Mouse (Mus musculus) midbrain, embryonic 12.5 days (tissue): Measurements from ENCODE around the gene Ccdc32. TPM values are rescaled to one million over a fixed set of nuclear protein-coding genes. Genes with fewer than 3 reads are reported as not detected.
A peak's percentile ranks its signal among the peaks of the same experiment; 100 is the strongest.

Experiments used
- ATAC-seq: fragments of 200-750 bp; cut with Nextera tagmentation; 2 replicates; pipeline ENCODE4 v1.8.0; 2017; ENCODE audit warnings: low read depth, moderate TSS enrichment, moderate library complexity; ENCODE audit not compliant: low FRiP score
- H3K27ac ChIP-seq: fragments of 300-500 bp; sonication (generic); replicated peaks from 2 replicates; pipeline ENCODE4 v1.5.1; 2016; ENCODE audit warnings: mild to moderate bottlenecking
- H3K27me3 ChIP-seq: fragments of 300-500 bp; sonication (generic); 2 replicates; pipeline ENCODE4 v1.6.1; 2016; ENCODE audit warnings: mild to moderate bottlenecking
- H3K36me3 ChIP-seq: fragments of 300-500 bp; sonication (generic); 2 replicates; pipeline ENCODE4 v1.6.1; 2016
- H3K4me1 ChIP-seq: fragments of 300-500 bp; sonication (generic); 2 replicates; pipeline ENCODE4 v1.6.1; 2016
- H3K4me2 ChIP-seq: fragments of 300-500 bp; sonication (generic); replicated peaks from 2 replicates; pipeline ENCODE4 v1.6.1; 2016; ENCODE audit warnings: mild to moderate bottlenecking, moderate library complexity
- H3K4me3 ChIP-seq: fragments of 300-500 bp; sonication (generic); 2 replicates; pipeline ENCODE4 v1.5.1; 2016; ENCODE audit warnings: mild to moderate bottlenecking
- H3K9ac ChIP-seq: fragments of 300-500 bp; sonication (generic); replicated peaks from 2 replicates; pipeline ENCODE4 v1.6.1; 2016; ENCODE audit warnings: mild to moderate bottlenecking, moderate library complexity
- H3K9me3 ChIP-seq: fragments of 300-500 bp; sonication (generic); 2 replicates; pipeline ENCODE4 v1.6.1; 2016; ENCODE audit warnings: mild to moderate bottlenecking
- WGBS: fragments of 180-500 bp; shearing (Covaris S2); methylation state at CpG from one replicate; pipeline ENCODE4 v1.1.7; 2016; 5-methylcytosine and 5-hydroxymethylcytosine counted together
- polyA plus RNA-seq: library from polyadenylated mRNA; unstranded; fragments of >200 nt; fragmentation: Nextera tagmentation; extraction: Ambion mirVana; gene quantifications from 2 replicates; pipeline ENCODE4 v1.2.1, GENCODE M21; 2016

The Ccdc32 gene
- polyA plus RNA-seq, 1 experiment from 2014 or later, result 28.2 TPM

DNA sequence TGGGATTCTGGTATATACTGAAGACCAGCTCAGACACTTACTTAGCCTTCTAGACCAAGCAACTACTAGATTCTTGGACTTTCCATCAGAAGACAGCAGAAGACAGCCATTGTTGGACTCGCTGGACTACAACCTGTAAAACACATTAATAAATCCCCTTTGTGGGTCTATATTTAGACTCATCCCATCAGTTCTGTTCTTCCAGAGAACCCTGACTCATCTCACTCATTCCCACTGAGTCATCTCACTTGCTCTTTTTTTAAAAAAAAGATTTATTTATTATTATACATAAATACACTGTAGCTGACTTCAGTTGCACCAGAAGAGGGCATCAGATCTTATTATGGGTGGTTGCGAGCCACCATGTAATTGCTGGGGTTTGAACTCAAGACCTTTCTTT lies 19.8 kb downstream of the Ccdc32 start:
- Histone ChIP-seq H3K4me2 (no peak overlapping the region), H3K4me1 (no peaks in the 10 kb centered on the region), H3K4me3 (no peak overlapping the region), H3K36me3 (no peaks in the 10 kb centered on the region), H3K9ac (no peak overlapping the region), H3K9me3 (no peaks in the 10 kb centered on the region), H3K27ac (no peak overlapping the region), H3K27me3 (no peaks in the 10 kb centered on the region)
- 91% methylated on average over 2 of the region's 2 CpGs for WGBS
- ATAC-seq, result no peak

- H3K9ac ChIP-seq, result no peak overlapping the region
- no peaks in the 10 kb centered on the region for H3K36me3 ChIP-seq
- no peak overlapping the region for H3K4me2 ChIP-seq
- H3K4me1 ChIP-seq, result no peaks in the 10 kb centered on the region
- H3K4me3 ChIP-seq, result no peak overlapping the region
- no peak overlapping the region for H3K27ac ChIP-seq
- ATAC-seq, result no peak
- no peaks in the 10 kb centered on the region for H3K27me3 ChIP-seq
- WGBS, result 86% methylated on average over 7 of the region's 7 CpGs
- no peaks in the 10 kb centered on the region for H3K9me3 ChIP-seq
Observed at GRCm38 (mm10) chr2:119006886-119007285, 22.3 kb downstream of the Ccdc32 start.

DNA sequence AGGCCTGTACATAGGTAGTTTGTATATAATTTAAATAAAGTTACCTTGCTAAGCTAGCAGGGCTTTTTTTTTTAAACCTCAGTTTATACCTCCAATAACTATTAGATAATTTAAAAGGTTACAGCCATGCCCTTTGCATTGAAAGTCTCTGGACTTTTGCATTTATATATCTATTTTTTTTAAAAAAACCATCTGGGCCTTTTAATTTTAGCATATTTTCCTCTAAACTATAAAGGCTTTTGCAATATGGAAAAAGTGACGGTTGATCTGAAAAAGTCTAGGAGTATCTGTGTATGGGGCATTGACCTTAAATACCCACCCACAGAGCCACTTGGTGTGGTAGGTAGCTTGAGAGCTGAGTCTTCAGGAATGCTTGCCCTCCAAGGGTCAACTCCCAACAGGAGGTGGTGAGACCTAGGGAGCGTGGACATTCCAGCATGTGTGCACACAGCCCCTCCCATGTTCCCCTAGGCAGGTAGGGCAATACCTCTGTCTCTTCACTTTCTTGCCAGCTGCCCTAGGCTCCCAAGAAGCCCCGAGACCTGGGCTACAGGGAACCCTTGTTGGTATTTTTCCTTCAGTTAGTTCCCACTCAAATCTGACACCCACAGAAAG lies 30.1 kb downstream of the Ccdc32 start:
- Histone ChIP-seq H3K4me1 (peaks cover 13% of the 10 kb centered on the region; the same call in 1 of the 2 replicates), H3K4me2 (no peak overlapping the region), H3K27ac (no peak overlapping the region), H3K9ac (no peak overlapping the region), H3K4me3 (no peak overlapping the region), H3K27me3 (peaks cover 15% of the 10 kb centered on the region), H3K9me3 (no peaks in the 10 kb centered on the region), H3K36me3 (no peaks in the 10 kb centered on the region)
- ATAC-seq, result no peak
- 52% methylated on average over 3 of the region's 3 CpGs for WGBS

GRCm38 (mm10) chr2:118998115-118998866 lies 30.9 kb downstream of the Ccdc32 start:
- H3K4me2 ChIP-seq, result no peak overlapping the region
- H3K9me3 ChIP-seq, result no peaks in the 10 kb centered on the region
- ATAC-seq, result no peak

GRCm38 (mm10) chr2:118996798-118997105 lies 32.4 kb downstream of the Ccdc32 start:
- Histone ChIP-seq H3K9ac (no peak overlapping the region), H3K4me1 (peaks cover 13% of the 10 kb centered on the region; the same call in 1 of the 2 replicates), H3K4me2 (no peak overlapping the region), H3K9me3 (no peaks in the 10 kb centered on the region), H3K27me3 (peaks cover 15% of the 10 kb centered on the region), H3K27ac (no peak overlapping the region), H3K4me3 (no peak overlapping the region), H3K36me3 (no peaks in the 10 kb centered on the region)
- ATAC-seq, result no peak
- 17% methylated on average over 1 of the region's 1 CpGs for WGBS

More at GRCm38 (mm10) chr2:118998115-118998866, 30.9 kb downstream of the Ccdc32 start:
- H3K9ac ChIP-seq, result no peak overlapping the region
- H3K27me3 ChIP-seq, result peaks cover 15% of the 10 kb centered on the region
- peaks cover 13% of the 10 kb centered on the region; the same call in 1 of the 2 replicates for H3K4me1 ChIP-seq
- H3K36me3 ChIP-seq, result no peaks in the 10 kb centered on the region
- no peak overlapping the region for H3K4me3 ChIP-seq
- WGBS, result 81% methylated on average over 6 of the region's 6 CpGs
- H3K27ac ChIP-seq, result no peak overlapping the region

GRCm38 (mm10) chr2:118995919-118996797 lies 33.0 kb downstream of the Ccdc32 start:
- no peaks in the 10 kb centered on the region for H3K9me3 ChIP-seq
- H3K4me1 ChIP-seq, result peaks cover 13% of the 10 kb centered on the region; the same call in 1 of the 2 replicates
- no peak overlapping the region for H3K4me2 ChIP-seq
- H3K9ac ChIP-seq, result no peak overlapping the region
- peak; percentile 62 for ATAC-seq
- H3K36me3 ChIP-seq, result no peaks in the 10 kb centered on the region
- no peak overlapping the region for H3K27ac ChIP-seq
- no peak overlapping the region for H3K4me3 ChIP-seq
- WGBS, result 42% methylated on average over 16 of the region's 16 CpGs
- H3K27me3 ChIP-seq, result peaks cover 15% of the 10 kb centered on the region

DNA sequence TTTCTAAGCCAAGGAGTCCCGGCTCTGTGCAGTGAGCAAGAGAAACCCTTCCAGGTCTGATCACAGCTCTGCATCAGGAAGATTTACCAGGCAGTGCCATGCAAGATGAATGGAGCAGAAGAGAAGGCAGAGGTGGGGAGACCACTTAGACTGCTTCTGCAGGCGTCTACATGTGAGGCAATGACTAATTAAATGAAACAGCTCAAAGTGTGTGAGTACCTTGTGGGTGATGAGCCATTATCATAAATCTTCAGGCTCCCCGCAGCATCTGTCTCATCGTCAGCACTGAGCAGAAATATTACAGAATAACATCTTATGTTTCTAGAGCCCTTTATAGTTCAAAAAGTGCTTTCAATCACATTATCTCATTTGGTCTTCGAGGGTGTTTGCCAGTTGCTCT lies 33.7 kb downstream of the Ccdc32 start:
- Histone ChIP-seq H3K27ac (no peak overlapping the region), H3K4me2 (no peak overlapping the region), H3K4me3 (no peak overlapping the region), H3K9me3 (no peaks in the 10 kb centered on the region), H3K9ac (no peak overlapping the region), H3K36me3 (no peaks in the 10 kb centered on the region), H3K27me3 (peaks cover 15% of the 10 kb centered on the region), H3K4me1 (peaks cover 13% of the 10 kb centered on the region; the same call in 1 of the 2 replicates)
- 69% methylated on average over 5 of the region's 5 CpGs for WGBS
- no peak for ATAC-seq

GRCm38 (mm10) chr2:118983812-118984211 lies 45.4 kb downstream of the Ccdc32 start:
- ATAC-seq, result no peak
- Histone ChIP-seq H3K9me3 (no peaks in the 10 kb centered on the region; the same call in 1 of the 2 replicates), H3K9ac (no peak overlapping the region), H3K4me3 (no peak overlapping the region), H3K27me3 (no peaks in the 10 kb centered on the region), H3K27ac (no peak overlapping the region), H3K4me1 (no peaks in the 10 kb centered on the region), H3K36me3 (no peaks in the 10 kb centered on the region), H3K4me2 (no peak overlapping the region)
- WGBS, result 84% methylated on average over 8 of the region's 8 CpGs

DNA sequence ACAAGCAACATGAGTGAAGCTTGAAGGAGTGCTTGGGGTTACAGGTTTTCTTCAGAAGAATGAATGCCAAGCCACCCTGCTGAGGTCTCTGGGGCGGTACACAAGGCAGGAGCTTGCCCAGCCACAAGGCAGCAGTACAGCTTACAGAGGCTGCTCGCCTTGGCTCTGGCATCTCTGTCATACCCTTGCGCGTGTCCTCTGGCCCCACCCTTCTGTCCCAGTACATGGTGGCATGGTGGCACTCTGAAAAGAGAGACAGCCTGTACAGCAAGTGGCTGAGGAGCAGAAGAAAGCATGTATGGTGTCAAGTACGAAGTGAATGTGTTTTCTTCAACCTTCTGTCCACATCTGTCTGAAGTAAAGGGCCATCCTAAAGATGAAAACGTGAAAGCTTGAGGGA lies 48.4 kb downstream of the Ccdc32 start:
- peaks cover 23% of the 10 kb centered on the region for H3K27me3 ChIP-seq
- WGBS, result 84% methylated on average over 6 of the region's 6 CpGs
- 0 out of 2 replicates have a peak, but pooled peaks cover under 1% of the 10 kb centered on the region for H3K4me1 ChIP-seq
- no peak overlapping the region for H3K9ac ChIP-seq
- H3K4me3 ChIP-seq, result no peak overlapping the region
- no peak overlapping the region for H3K27ac ChIP-seq
- no peak overlapping the region for H3K4me2 ChIP-seq
- ATAC-seq, result no peak
- H3K36me3 ChIP-seq, result no peaks in the 10 kb centered on the region
- no peaks in the 10 kb centered on the region for H3K9me3 ChIP-seq

- H3K4me3 ChIP-seq, result no peak overlapping the region
- H3K4me1 ChIP-seq, result peaks cover 7% of the 10 kb centered on the region; the same call in 1 of the 2 replicates
- no peak overlapping the region for H3K4me2 ChIP-seq
- H3K27me3 ChIP-seq, result peaks cover 46% of the 10 kb centered on the region
- no peaks in the 10 kb centered on the region for H3K9me3 ChIP-seq
- no peak for ATAC-seq
- H3K27ac ChIP-seq, result no peak overlapping the region
- 32% methylated on average over 6 of the region's 6 CpGs for WGBS
- H3K36me3 ChIP-seq, result no peaks in the 10 kb centered on the region
- no peak overlapping the region for H3K9ac ChIP-seq
Observed at GRCm38 (mm10) chr2:118978064-118978463, 51.1 kb downstream of the Ccdc32 start.

DNA sequence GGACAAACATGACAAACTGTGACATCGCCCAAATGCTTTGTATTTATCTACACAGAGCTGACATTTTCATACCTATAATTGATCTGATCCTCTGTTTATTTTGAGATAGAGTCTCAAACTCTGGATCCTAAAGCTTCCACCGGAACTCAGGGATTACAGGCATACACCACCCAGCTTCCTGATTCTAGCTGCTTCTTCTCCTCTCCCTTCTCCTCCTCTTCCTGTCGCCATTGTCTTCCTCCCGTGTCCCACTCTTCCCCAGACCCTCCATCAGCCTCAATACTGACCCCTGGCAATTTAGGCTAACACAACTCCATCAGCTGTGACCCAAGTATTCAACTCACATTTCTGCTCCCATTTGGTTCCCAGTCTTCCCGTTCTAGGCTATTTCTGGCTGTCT lies 52.3 kb downstream of the Ccdc32 start:
- ATAC-seq, result no peak
- H3K36me3 ChIP-seq, result no peaks in the 10 kb centered on the region
- peaks cover 46% of the 10 kb centered on the region for H3K27me3 ChIP-seq
- peak overlapping the region; percentile 72; the same call in 1 of the 2 replicates for H3K9ac ChIP-seq
- no peak overlapping the region for H3K27ac ChIP-seq
- no peaks in the 10 kb centered on the region for H3K9me3 ChIP-seq
- WGBS, result 19% methylated on average over 5 of the region's 5 CpGs
- H3K4me2 ChIP-seq, result peak overlapping the region; percentile 93
- peak overlapping the region; percentile 60 for H3K4me3 ChIP-seq
- peaks cover 10% of the 10 kb centered on the region; the same call in 1 of the 2 replicates for H3K4me1 ChIP-seq
